Mouse (Mus musculus): ENCODE results near the gene Itm2c. TPM values are rescaled to one million over a fixed set of nuclear protein-coding genes. Genes with fewer than 3 reads are reported as not detected.

Gene Itm2c
- total RNA-seq, 1 experiment, result 82.9 TPM

GRCm38 (mm10) chr1:85850851-85851250 is 43.2 kb upstream of the Itm2c start:
- peaks cover 17% of the 10 kb centered on the region for H3K36me3 ChIP-seq (ENCODE audit: control insufficient read depth, insufficient read depth, low read length, poor library complexity, severe bottlenecking)
- H3K9ac ChIP-seq (ENCODE audit: insufficient read depth, low read depth, low read length, poor library complexity, severe bottlenecking), result no peak overlapping the region
- H3K9me3 ChIP-seq (ENCODE audit: control insufficient read depth, insufficient read depth, low read depth, low read length), result no peaks in the 10 kb centered on the region
- no peak for DNase-seq (ENCODE audit: low read depth, low spot score)
- TF ChIP-seq ZNF384 (IDR thresholded peaks at IDR 0.05; ENCODE audit: low read depth, low read length), result no peak
- no peak for TF ChIP-seq ZC3H11A (IDR thresholded peaks at IDR 0.05; ENCODE audit: borderline replicate concordance, low read depth, low read length)
- TF ChIP-seq HCFC1 (IDR thresholded peaks at IDR 0.05; ENCODE audit: borderline replicate concordance, insufficient read depth, low read length), result no peak
- TF ChIP-seq CHD2 (IDR thresholded peaks at IDR 0.05; ENCODE audit: low read depth, low read length), result no peak
- no peak for TF ChIP-seq MAFK (IDR thresholded peaks at IDR 0.05; ENCODE audit: insufficient read depth, low read depth, low read length)
- H3K4me1 ChIP-seq (ENCODE audit: control insufficient read depth in 2 of 2, insufficient read depth in 2 of 2, low read length in 2 of 2, poor library complexity in 1 of 2), result no peaks in the 10 kb centered on the region
- H3K4me3 ChIP-seq (ENCODE audit: insufficient read depth in 1 of 2, low read depth in 1 of 2, low read length in 2 of 2, poor library complexity in 1 of 2, severe bottlenecking in 1 of 2), result no peak overlapping the region
- in situ Hi-C loops (cut with MboI; ENCODE audit: low sequenced_read_pairs in 2 of 2, unreplicated experiment in 2 of 2), result loop anchor here in 1 of 2 experiments (5.0 kb wide), 1 partner anchor 156 kb away; no protein-coding TSS in a partner anchor
- no peak overlapping the region for H3K27ac ChIP-seq (ENCODE audit: insufficient read depth, low read depth, low read length, poor library complexity, severe bottlenecking)

GRCm38 (mm10) chr1:85852996-85853689 is 40.9 kb upstream of the Itm2c start:
- in situ Hi-C loops (cut with MboI; ENCODE audit: low sequenced_read_pairs in 2 of 2, unreplicated experiment in 2 of 2), result loop anchor here in 1 of 2 experiments (5.0 kb wide), 1 partner anchor 154 kb away; no protein-coding TSS in a partner anchor
- TF ChIP-seq ZC3H11A (IDR thresholded peaks at IDR 0.05; ENCODE audit: borderline replicate concordance, low read depth, low read length), result peak; percentile 78
- no peak for TF ChIP-seq HCFC1 (IDR thresholded peaks at IDR 0.05; ENCODE audit: borderline replicate concordance, insufficient read depth, low read length)
- TF ChIP-seq ZNF384 (IDR thresholded peaks at IDR 0.05; ENCODE audit: low read depth, low read length), result peak; percentile 49; the same call in 1 of the 2 replicates
- no peak for TF ChIP-seq MAFK (IDR thresholded peaks at IDR 0.05; ENCODE audit: insufficient read depth, low read depth, low read length)
- TF ChIP-seq CHD2 (IDR thresholded peaks at IDR 0.05; ENCODE audit: low read depth, low read length), result no peak

GRCm38 (mm10) chr1:85853865-85854264 is 40.2 kb upstream of the Itm2c start:
- Histone ChIP-seq H3K9me3 (ENCODE audit: control insufficient read depth, insufficient read depth, low read depth, low read length) (no peaks in the 10 kb centered on the region), H3K27ac (ENCODE audit: insufficient read depth, low read depth, low read length, poor library complexity, severe bottlenecking) (no peak overlapping the region), H3K36me3 (ENCODE audit: control insufficient read depth, insufficient read depth, low read length, poor library complexity, severe bottlenecking) (peaks cover 13% of the 10 kb centered on the region), H3K4me3 (ENCODE audit: insufficient read depth in 1 of 2, low read depth in 1 of 2, low read length in 2 of 2, poor library complexity in 1 of 2, severe bottlenecking in 1 of 2) (no peak overlapping the region), H3K9ac (ENCODE audit: insufficient read depth, low read depth, low read length, poor library complexity, severe bottlenecking) (no peak overlapping the region), H3K4me1 (ENCODE audit: control insufficient read depth in 2 of 2, insufficient read depth in 2 of 2, low read length in 2 of 2, poor library complexity in 1 of 2) (no peaks in the 10 kb centered on the region)
- no peak for DNase-seq (ENCODE audit: low read depth, low spot score)
- TF ChIP-seq ZC3H11A (IDR thresholded peaks at IDR 0.05; ENCODE audit: borderline replicate concordance, low read depth, low read length) (no peak), HCFC1 (IDR thresholded peaks at IDR 0.05; ENCODE audit: borderline replicate concordance, insufficient read depth, low read length) (no peak), CHD2 (IDR thresholded peaks at IDR 0.05; ENCODE audit: low read depth, low read length) (no peak), ZNF384 (IDR thresholded peaks at IDR 0.05; ENCODE audit: low read depth, low read length) (no peak), MAFK (IDR thresholded peaks at IDR 0.05; ENCODE audit: insufficient read depth, low read depth, low read length) (no peak)
- in situ Hi-C loops (cut with MboI; ENCODE audit: low sequenced_read_pairs in 2 of 2, unreplicated experiment in 2 of 2), result loop anchor here in 1 of 2 experiments (5.0 kb wide), 1 partner anchor 153 kb away; no protein-coding TSS in a partner anchor

More at GRCm38 (mm10) chr1:85852996-85853689, 40.9 kb upstream of the Itm2c start:
- Histone ChIP-seq H3K4me1 (ENCODE audit: control insufficient read depth in 2 of 2, insufficient read depth in 2 of 2, low read length in 2 of 2, poor library complexity in 1 of 2) (no peaks in the 10 kb centered on the region), H3K9me3 (ENCODE audit: control insufficient read depth, insufficient read depth, low read depth, low read length) (no peaks in the 10 kb centered on the region), H3K9ac (ENCODE audit: insufficient read depth, low read depth, low read length, poor library complexity, severe bottlenecking) (no peak overlapping the region), H3K27ac (ENCODE audit: insufficient read depth, low read depth, low read length, poor library complexity, severe bottlenecking) (no peak overlapping the region), H3K4me3 (ENCODE audit: insufficient read depth in 1 of 2, low read depth in 1 of 2, low read length in 2 of 2, poor library complexity in 1 of 2, severe bottlenecking in 1 of 2) (no peak overlapping the region), H3K36me3 (ENCODE audit: control insufficient read depth, insufficient read depth, low read length, poor library complexity, severe bottlenecking) (peaks cover 17% of the 10 kb centered on the region)
- DNase-seq (ENCODE audit: low read depth, low spot score), result peak; percentile 56

GRCm38 (mm10) chr1:85854475-85854874 is 39.6 kb upstream of the Itm2c start:
- no peak overlapping the region for H3K4me3 ChIP-seq (ENCODE audit: insufficient read depth in 1 of 2, low read depth in 1 of 2, low read length in 2 of 2, poor library complexity in 1 of 2, severe bottlenecking in 1 of 2)
- no peak overlapping the region for H3K9ac ChIP-seq (ENCODE audit: insufficient read depth, low read depth, low read length, poor library complexity, severe bottlenecking)
- H3K4me1 ChIP-seq (ENCODE audit: control insufficient read depth in 2 of 2, insufficient read depth in 2 of 2, low read length in 2 of 2, poor library complexity in 1 of 2), result no peaks in the 10 kb centered on the region
- TF ChIP-seq MAFK (IDR thresholded peaks at IDR 0.05; ENCODE audit: insufficient read depth, low read depth, low read length), result no peak
- TF ChIP-seq ZNF384 (IDR thresholded peaks at IDR 0.05; ENCODE audit: low read depth, low read length), result no peak
- TF ChIP-seq CHD2 (IDR thresholded peaks at IDR 0.05; ENCODE audit: low read depth, low read length), result no peak
- TF ChIP-seq ZC3H11A (IDR thresholded peaks at IDR 0.05; ENCODE audit: borderline replicate concordance, low read depth, low read length), result no peak
- TF ChIP-seq HCFC1 (IDR thresholded peaks at IDR 0.05; ENCODE audit: borderline replicate concordance, insufficient read depth, low read length), result no peak
- no peak overlapping the region for H3K27ac ChIP-seq (ENCODE audit: insufficient read depth, low read depth, low read length, poor library complexity, severe bottlenecking)
- in situ Hi-C loops (cut with MboI; ENCODE audit: low sequenced_read_pairs in 2 of 2, unreplicated experiment in 2 of 2), result loop anchor here in 1 of 2 experiments (5.0 kb wide), 1 partner anchor 153 kb away; no protein-coding TSS in a partner anchor
- no peaks in the 10 kb centered on the region for H3K9me3 ChIP-seq (ENCODE audit: control insufficient read depth, insufficient read depth, low read depth, low read length)
- no peak for DNase-seq (ENCODE audit: low read depth, low spot score)
- H3K36me3 ChIP-seq (ENCODE audit: control insufficient read depth, insufficient read depth, low read length, poor library complexity, severe bottlenecking), result peaks cover 6% of the 10 kb centered on the region
